Mouse (Mus musculus) bone marrow macrophage, adult 2 months (primary cell): ENCODE data around the gene Taz.

Experiments used
- CTCF ChIP-seq: IDR thresholded peaks from 2 replicates; pipeline ENCODE4 v1.5.1; 2012; ENCODE audit warnings: low read depth, mild to moderate bottlenecking, low read length, moderate library complexity
- POLR2A ChIP-seq: IDR thresholded peaks from 2 replicates; pipeline ENCODE4 v1.6.1; 2012; ENCODE audit warnings: mild to moderate bottlenecking, low read depth, low read length, borderline replicate concordance

GRCm38 (mm10) chrX:74312540-74313464 is 31.1 kb downstream of the Taz start, which contains the start of gene Fam50a:
- TF ChIP-seq CTCF, result no peak
- TF ChIP-seq POLR2A, result no peak
